Mouse (Mus musculus) kidney, adult 2 months (tissue): ENCODE data around the gene Cemip.

Experiments used
- CTCF ChIP-seq: fragments of 200-500 bp; conservative IDR thresholded peaks from 2 replicates; pipeline ENCODE4 v1.5.1; 2011; ENCODE audit warnings: low read depth, mild to moderate bottlenecking, control low read depth, low read length, moderate library complexity, mixed read lengths; ENCODE audit not compliant: insufficient read depth, insufficient read length
- POLR2A ChIP-seq: fragments of 200-500 bp; IDR thresholded peaks from one replicate; pipeline ENCODE4 v1.6.1; 2011; ENCODE audit warnings: low read depth, low read length, control low read depth

DNA sequence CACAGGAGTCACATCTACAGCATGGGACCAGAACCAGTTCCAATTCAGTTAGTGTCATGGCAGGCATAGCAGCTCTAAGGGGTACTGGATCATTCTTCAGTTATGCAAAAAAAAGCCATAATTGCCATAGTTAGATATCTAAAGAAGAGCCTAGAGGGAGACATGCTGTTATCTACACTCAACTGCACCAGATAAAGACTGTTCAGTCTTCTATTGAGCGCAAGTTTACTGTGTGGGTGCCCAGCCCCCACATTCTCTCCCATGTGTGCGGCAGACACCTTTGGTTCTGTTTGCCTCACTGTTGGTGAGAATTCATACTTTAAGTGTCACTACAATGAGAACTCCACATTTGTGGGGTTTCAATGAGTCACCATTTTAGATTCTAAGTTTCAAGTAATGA is 85.6 kb downstream of the Cemip start:
- TF ChIP-seq POLR2A: no peak
- TF ChIP-seq CTCF: no peak
